Mouse (Mus musculus) forebrain, embryonic 15.5 days (tissue): ENCODE measurements around the gene Ndufs6. TPM values are rescaled to one million over a fixed set of nuclear protein-coding genes. Genes with fewer than 3 reads are reported as not detected.

ENCODE experiments used
- ATAC-seq: fragments of 200-750 bp; cut with Nextera tagmentation; replicated peaks from 2 replicates; pipeline ENCODE4 v1.8.0; 2017; ENCODE audit warnings: mild to moderate bottlenecking, moderate TSS enrichment, moderate library complexity
- H3K27ac ChIP-seq: fragments of 300-500 bp; sonication (generic); replicated peaks from 2 replicates; pipeline ENCODE4 v1.5.1; 2015; ENCODE audit warnings: mild to moderate bottlenecking, inconsistent platforms
- H3K27me3 ChIP-seq: fragments of 300-500 bp; sonication (generic); 2 replicates; pipeline ENCODE4 v1.6.1; 2015; ENCODE audit warnings: inconsistent platforms
- H3K36me3 ChIP-seq: fragments of 300-500 bp; sonication (generic); 2 replicates; pipeline ENCODE4 v1.6.1; 2015; ENCODE audit warnings: mild to moderate bottlenecking, inconsistent platforms
- H3K4me1 ChIP-seq: fragments of 300-500 bp; sonication (generic); 2 replicates; pipeline ENCODE4 v1.6.1; 2015; ENCODE audit warnings: inconsistent platforms
- H3K4me2 ChIP-seq: fragments of 300-500 bp; sonication (generic); replicated peaks from 2 replicates; pipeline ENCODE4 v1.6.1; 2015; ENCODE audit warnings: mild to moderate bottlenecking, inconsistent platforms
- H3K4me3 ChIP-seq: fragments of 300-500 bp; sonication (generic); 2 replicates; pipeline ENCODE4 v1.5.1; 2015; ENCODE audit warnings: mild to moderate bottlenecking, inconsistent platforms
- H3K9ac ChIP-seq: fragments of 300-500 bp; sonication (generic); replicated peaks from 2 replicates; pipeline ENCODE4 v1.6.1; 2015; ENCODE audit warnings: mild to moderate bottlenecking, inconsistent platforms
- H3K9me3 ChIP-seq: fragments of 300-500 bp; sonication (generic); 2 replicates; pipeline ENCODE4 v1.6.1; 2016; ENCODE audit warnings: inconsistent platforms
- WGBS: fragments of 180-500 bp; shearing (Covaris S2); methylation state at CpG from one replicate; pipeline ENCODE4 v1.1.7; 2015; ENCODE audit warnings: mixed read lengths; 5-methylcytosine and 5-hydroxymethylcytosine counted together
- polyA plus RNA-seq: library from polyadenylated mRNA; unstranded; fragments of >200 nt; fragmentation: Nextera tagmentation; extraction: Ambion mirVana; gene quantifications from 2 replicates; pipeline ENCODE4 v1.2.1, GENCODE M21; 2015

Ndufs6 gene
- polyA plus RNA-seq: 357 and 367 TPM in 2 replicates

- Histone ChIP-seq H3K4me3 (peak within 1 kb of the TSS; percentile 90), H3K9me3 (no peaks in the 10 kb centered on the region), H3K27ac (peak within 1 kb of the TSS; percentile 60), H3K4me1 (peaks cover 29% of the 10 kb centered on the region), H3K36me3 (peaks cover 20% of the 10 kb centered on the region), H3K27me3 (no peaks in the 10 kb centered on the region), H3K4me2 (peak within 1 kb of the TSS; percentile 61), H3K9ac (peak within 1 kb of the TSS; percentile 73)
- 2% methylated on average over 45 of the region's 45 CpGs for WGBS
- ATAC-seq: peak; percentile 83
Measured at GRCm38 (mm10) chr13:73327827-73328698, at the start of gene Ndufs6, which contains the start of gene Mrpl36. Gene Ndufs6, minus strand, starts transcription at chr13:73328542. Gene Mrpl36, plus strand, starts transcription at chr13:73328513.

DNA sequence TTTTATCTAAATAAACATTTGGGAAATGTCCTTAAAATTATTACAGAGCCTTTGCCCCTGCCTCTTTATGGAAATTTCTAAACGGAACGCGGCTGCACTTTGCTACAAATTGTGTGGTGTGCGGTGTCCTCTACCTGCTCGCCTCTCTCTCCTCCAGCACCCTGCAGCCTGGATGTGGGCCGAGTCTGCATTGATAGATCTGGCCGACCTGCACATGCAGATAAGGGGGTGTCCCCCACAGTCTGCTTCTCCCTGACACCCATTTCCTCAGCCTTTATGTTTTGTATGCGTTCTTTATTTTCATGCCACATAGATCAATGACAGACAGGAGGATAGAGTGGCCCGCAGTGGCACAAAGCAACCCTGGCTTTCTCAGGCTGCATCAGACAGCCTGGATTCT, 49.3 kb upstream of the Ndufs6 start:
- WGBS: 85% methylated on average over 9 of the region's 9 CpGs

DNA sequence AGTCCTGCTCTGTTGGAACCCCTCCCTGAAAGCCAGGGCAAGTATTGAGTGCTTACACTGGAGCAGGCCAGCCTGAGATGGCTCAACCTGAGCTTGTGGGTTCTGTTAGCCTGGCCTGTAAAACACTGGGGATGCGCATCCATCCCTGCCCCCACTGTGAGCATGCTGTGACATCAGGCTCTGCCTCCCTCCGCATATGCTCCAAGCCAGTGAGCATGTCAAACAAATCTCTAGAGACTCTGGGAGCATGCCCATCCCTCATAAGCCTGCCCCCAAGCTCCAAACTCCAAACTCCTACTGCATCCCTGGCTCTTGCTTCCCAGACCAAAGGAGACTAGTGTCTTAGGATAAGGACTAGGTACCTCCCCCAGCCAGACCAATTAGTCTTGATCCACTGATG, 46.3 kb upstream of the Ndufs6 start:
- no peaks in the 10 kb centered on the region for H3K27me3 ChIP-seq
- no peak overlapping the region for H3K4me3 ChIP-seq
- WGBS: 60% methylated on average over 2 of the region's 2 CpGs
- H3K4me1 ChIP-seq: no peaks in the 10 kb centered on the region
- 0 out of 2 replicates have a peak, but pooled peaks have one; percentile 11 for ATAC-seq
- no peaks in the 10 kb centered on the region for H3K9me3 ChIP-seq
- H3K36me3 ChIP-seq: no peaks in the 10 kb centered on the region
- no peak overlapping the region for H3K4me2 ChIP-seq
- H3K9ac ChIP-seq: no peak overlapping the region
- no peak overlapping the region for H3K27ac ChIP-seq

More for the DNA sequence above, 49.3 kb upstream of the Ndufs6 start:
- no peak overlapping the region for H3K9ac ChIP-seq
- H3K27ac ChIP-seq: no peak overlapping the region
- H3K4me3 ChIP-seq: no peak overlapping the region
- H3K9me3 ChIP-seq: no peaks in the 10 kb centered on the region
- no peaks in the 10 kb centered on the region for H3K27me3 ChIP-seq
- no peaks in the 10 kb centered on the region for H3K36me3 ChIP-seq
- no peak overlapping the region for H3K4me2 ChIP-seq
- ATAC-seq: no peak
- no peaks in the 10 kb centered on the region for H3K4me1 ChIP-seq

GRCm38 (mm10) chr13:73373367-73373766, 45.0 kb upstream of the Ndufs6 start:
- Histone ChIP-seq H3K4me2 (no peak overlapping the region), H3K9ac (no peak overlapping the region), H3K36me3 (no peaks in the 10 kb centered on the region), H3K27me3 (no peaks in the 10 kb centered on the region), H3K27ac (no peak overlapping the region), H3K4me1 (no peaks in the 10 kb centered on the region), H3K9me3 (no peaks in the 10 kb centered on the region), H3K4me3 (no peak overlapping the region)
- WGBS: 80% methylated on average over 4 of the region's 4 CpGs
- no peak for ATAC-seq

DNA sequence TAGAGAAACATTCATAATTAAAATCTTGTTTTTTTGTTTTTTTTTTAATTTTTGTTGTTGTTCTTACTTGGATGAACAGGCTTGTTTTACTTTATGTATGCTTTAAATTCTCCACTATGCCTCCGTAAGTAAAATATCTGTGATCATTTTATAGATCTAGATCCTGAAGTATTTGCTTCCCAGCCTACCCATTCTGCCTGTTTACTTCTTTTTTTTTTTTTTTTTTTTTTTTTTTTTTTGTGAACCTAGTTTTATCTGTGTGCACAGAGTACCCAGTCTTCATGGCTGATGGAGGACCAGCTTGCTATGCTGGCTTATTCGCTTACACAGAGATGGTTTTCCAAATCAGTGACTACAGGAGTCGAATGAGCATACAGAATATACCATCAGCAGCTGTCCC, 28.8 kb upstream of the Ndufs6 start:
- Histone ChIP-seq H3K27me3 (no peaks in the 10 kb centered on the region), H3K27ac (no peak overlapping the region), H3K4me2 (no peak overlapping the region), H3K36me3 (no peaks in the 10 kb centered on the region), H3K4me1 (no peaks in the 10 kb centered on the region), H3K9ac (no peak overlapping the region), H3K9me3 (no peaks in the 10 kb centered on the region), H3K4me3 (no peak overlapping the region)
- WGBS: 91% methylated on average over 3 of the region's 3 CpGs
- no peak for ATAC-seq

GRCm38 (mm10) chr13:73352491-73352890, 24.1 kb upstream of the Ndufs6 start:
- Histone ChIP-seq H3K9ac (no peak overlapping the region), H3K27me3 (no peaks in the 10 kb centered on the region), H3K27ac (no peak overlapping the region), H3K4me1 (no peaks in the 10 kb centered on the region), H3K9me3 (no peaks in the 10 kb centered on the region), H3K4me2 (no peak overlapping the region), H3K4me3 (no peak overlapping the region), H3K36me3 (no peaks in the 10 kb centered on the region)
- no peak for ATAC-seq

DNA sequence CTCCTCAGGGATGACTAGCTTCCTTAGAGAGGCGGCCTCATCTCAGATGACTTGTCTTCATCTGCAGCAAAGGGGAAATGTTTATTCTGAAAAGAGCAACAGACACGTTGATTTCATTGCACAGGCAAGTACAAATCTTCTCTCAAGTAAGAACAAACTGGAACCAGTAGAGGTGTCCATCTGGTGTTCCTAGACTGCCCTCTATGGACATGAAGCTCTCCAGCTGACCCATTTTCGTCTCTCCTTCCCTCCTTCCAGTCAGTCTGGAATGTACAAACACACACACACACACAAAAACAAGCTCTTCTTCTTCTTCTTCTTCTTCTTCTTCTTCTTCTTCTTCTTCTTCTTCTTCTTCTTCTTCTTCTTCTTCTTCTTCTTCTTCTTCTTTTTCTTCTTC, 23.6 kb upstream of the Ndufs6 start:
- no peak overlapping the region for H3K4me2 ChIP-seq
- WGBS: 74% methylated on average over 3 of the region's 3 CpGs
- no peak overlapping the region for H3K4me3 ChIP-seq

GRCm38 (mm10) chr13:73350741-73351140, 22.4 kb upstream of the Ndufs6 start:
- no peak overlapping the region for H3K27ac ChIP-seq
- no peak for ATAC-seq

More for the DNA sequence above, 23.6 kb upstream of the Ndufs6 start:
- Histone ChIP-seq H3K36me3 (no peaks in the 10 kb centered on the region), H3K9me3 (no peaks in the 10 kb centered on the region), H3K27me3 (no peaks in the 10 kb centered on the region), H3K9ac (no peak overlapping the region), H3K27ac (no peak overlapping the region), H3K4me1 (no peaks in the 10 kb centered on the region)
- ATAC-seq: no peak

GRCm38 (mm10) chr13:73347922-73348650, 19.7 kb upstream of the Ndufs6 start:
- 86% methylated on average over 7 of the region's 7 CpGs for WGBS
- no peak overlapping the region for H3K27ac ChIP-seq
- H3K4me1 ChIP-seq: no peaks in the 10 kb centered on the region
- no peaks in the 10 kb centered on the region for H3K9me3 ChIP-seq
- ATAC-seq: no peak
- H3K4me3 ChIP-seq: no peak overlapping the region
- H3K27me3 ChIP-seq: no peaks in the 10 kb centered on the region
- H3K4me2 ChIP-seq: no peak overlapping the region
- H3K9ac ChIP-seq: no peak overlapping the region
- H3K36me3 ChIP-seq: no peaks in the 10 kb centered on the region

More at GRCm38 (mm10) chr13:73350741-73351140, 22.4 kb upstream of the Ndufs6 start:
- Histone ChIP-seq H3K9ac (no peak overlapping the region), H3K4me3 (no peak overlapping the region), H3K4me2 (no peak overlapping the region), H3K4me1 (no peaks in the 10 kb centered on the region), H3K27me3 (no peaks in the 10 kb centered on the region), H3K9me3 (no peaks in the 10 kb centered on the region), H3K36me3 (no peaks in the 10 kb centered on the region)
- 89% methylated on average over 9 of the region's 9 CpGs for WGBS

DNA sequence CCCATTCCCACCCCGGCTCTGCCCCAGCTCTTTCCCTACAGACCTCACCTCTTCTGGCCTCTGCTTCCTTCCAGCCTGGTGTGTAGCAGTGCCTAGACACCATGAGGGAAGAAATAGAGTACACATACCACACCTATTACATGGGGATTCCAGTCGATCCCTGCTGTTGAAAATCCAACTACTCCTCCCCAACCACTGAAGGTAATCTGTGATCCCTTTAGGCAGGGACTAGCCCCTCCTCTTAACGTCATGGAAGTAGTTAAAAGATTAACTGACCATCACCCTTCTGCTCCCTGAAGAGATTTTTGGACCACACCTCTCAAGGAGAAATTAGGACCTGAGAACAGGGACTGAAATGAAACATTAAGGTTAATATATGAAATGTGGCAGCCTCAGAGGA, 18.8 kb upstream of the Ndufs6 start:
- WGBS: 79% methylated on average over 3 of the region's 3 CpGs
- ATAC-seq: no peak
- Histone ChIP-seq H3K4me1 (no peaks in the 10 kb centered on the region), H3K9me3 (no peaks in the 10 kb centered on the region), H3K36me3 (no peaks in the 10 kb centered on the region), H3K4me2 (no peak overlapping the region), H3K27me3 (no peaks in the 10 kb centered on the region), H3K27ac (no peak overlapping the region), H3K4me3 (no peak overlapping the region), H3K9ac (no peak overlapping the region)

DNA sequence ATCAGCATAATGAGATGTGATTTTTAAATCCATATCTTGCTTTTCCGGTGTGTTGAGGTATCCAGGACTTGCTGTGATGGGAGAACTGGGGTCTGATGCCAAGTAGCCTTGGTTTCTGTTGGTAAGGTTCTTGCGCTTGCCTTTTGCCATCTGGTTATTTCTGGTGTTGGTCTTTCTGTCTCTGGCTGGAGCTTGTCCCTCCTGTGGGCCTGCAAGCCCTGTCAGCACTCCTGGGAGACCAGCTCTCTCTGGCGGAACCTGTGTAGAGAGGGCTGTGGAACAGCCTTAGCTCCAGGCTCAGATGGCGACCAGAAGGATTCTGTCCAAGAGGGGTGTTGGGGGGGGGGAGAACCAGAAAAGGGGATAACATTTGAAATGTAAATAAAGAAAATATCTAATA, 18.4 kb upstream of the Ndufs6 start:
- 82% methylated on average over 4 of the region's 4 CpGs for WGBS
- Histone ChIP-seq H3K4me3 (no peak overlapping the region), H3K36me3 (no peaks in the 10 kb centered on the region), H3K27ac (no peak overlapping the region), H3K4me1 (no peaks in the 10 kb centered on the region), H3K9me3 (no peaks in the 10 kb centered on the region), H3K4me2 (no peak overlapping the region), H3K9ac (no peak overlapping the region), H3K27me3 (no peaks in the 10 kb centered on the region)
- no peak for ATAC-seq

DNA sequence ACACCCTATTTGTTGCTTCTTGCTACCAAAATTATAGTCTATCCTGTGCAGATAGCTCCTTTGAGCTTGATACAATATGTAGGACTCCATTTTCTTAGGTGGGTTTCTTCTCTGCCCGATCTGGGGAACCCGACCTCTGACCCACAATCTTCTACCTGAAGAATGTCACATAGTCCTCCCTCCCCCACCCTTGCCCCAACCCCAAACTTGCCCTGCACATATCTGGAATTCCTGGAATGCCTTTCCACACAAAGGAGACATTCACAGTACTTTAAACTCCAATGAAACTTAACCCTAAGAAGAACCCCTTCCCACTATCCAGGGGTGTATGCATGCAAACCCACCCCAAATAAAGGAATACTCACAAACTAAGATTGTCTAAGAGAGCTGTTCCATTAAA, 17.8 kb upstream of the Ndufs6 start:
- Histone ChIP-seq H3K9ac (no peak overlapping the region), H3K4me1 (no peaks in the 10 kb centered on the region), H3K9me3 (no peaks in the 10 kb centered on the region), H3K27ac (no peak overlapping the region), H3K36me3 (no peaks in the 10 kb centered on the region), H3K27me3 (no peaks in the 10 kb centered on the region), H3K4me3 (no peak overlapping the region), H3K4me2 (no peak overlapping the region)
- ATAC-seq: no peak
- WGBS: 43% methylated on average over 2 of the region's 2 CpGs
